Mouse (Mus musculus) kidney, postnatal 0 days (tissue): ENCODE results near the gene Smim22. TPM values are rescaled to one million over a fixed set of nuclear protein-coding genes. Genes with fewer than 3 reads are reported as not detected.

Experiments used
- ATAC-seq: fragments of 200-750 bp; cut with Nextera tagmentation; replicated peaks from 2 replicates; pipeline ENCODE4 v1.8.0; 2017; ENCODE audit warnings: low read depth, moderate number of reproducible peaks, moderate TSS enrichment, moderate library complexity; ENCODE audit not compliant: low FRiP score
- DNase-seq: peaks from one replicate; pipeline ENCODE4 v3.0.0-alpha.2; 2016; ENCODE audit warnings: low spot score
- H3K27ac ChIP-seq: fragments of 300-500 bp; sonication (generic); 2 replicates; pipeline ENCODE4 v1.5.1; 2014; ENCODE audit warnings: mild to moderate bottlenecking
- H3K27me3 ChIP-seq: fragments of 300-500 bp; sonication (generic); 2 replicates; pipeline ENCODE4 v1.6.1; 2014; ENCODE audit warnings: low read length, mixed read lengths; ENCODE audit not compliant: insufficient read depth
- H3K36me3 ChIP-seq: fragments of 300-500 bp; sonication (generic); 2 replicates; pipeline ENCODE4 v1.6.1; 2014; ENCODE audit warnings: low read length, mixed read lengths; ENCODE audit not compliant: insufficient read depth
- H3K4me1 ChIP-seq: fragments of 300-500 bp; sonication (generic); replicated peaks from 2 replicates; pipeline ENCODE4 v1.6.1; 2014; ENCODE audit warnings: antibody characterized with exemption, low read length, mixed read lengths; ENCODE audit not compliant: insufficient read depth
- H3K4me2 ChIP-seq: fragments of 300-500 bp; sonication (generic); 2 replicates; pipeline ENCODE4 v1.6.1; 2014; ENCODE audit warnings: mild to moderate bottlenecking, low read length, moderate library complexity, mixed read lengths
- H3K4me3 ChIP-seq: fragments of 300-500 bp; sonication (generic); replicated peaks from 2 replicates; pipeline ENCODE4 v1.5.1; 2014; ENCODE audit warnings: low read depth, low read length
- H3K9ac ChIP-seq: fragments of 300-500 bp; sonication (generic); 2 replicates; pipeline ENCODE4 v1.6.1; 2014; ENCODE audit warnings: low read depth, low read length
- H3K9me3 ChIP-seq: fragments of 300-500 bp; sonication (generic); replicated peaks from 2 replicates; pipeline ENCODE4 v1.6.1; 2016; ENCODE audit warnings: low read length, inconsistent platforms, mixed read lengths
- CTCF ChIP-seq: IDR thresholded peaks from 2 replicates; pipeline ENCODE4 v1.5.1; 2016; ENCODE audit warnings: antibody characterized with exemption, low read depth, mild to moderate bottlenecking, moderate library complexity
- WGBS: fragments of 180-500 bp; shearing (Covaris S2); extraction: QIAGEN DNeasy Blood & Tissue Kit; methylation state at CpG from one replicate; pipeline ENCODE4 v1.1.7; 2014; 5-methylcytosine and 5-hydroxymethylcytosine counted together
- polyA plus RNA-seq: library from polyadenylated mRNA; unstranded; fragments of >200 nt; fragmentation: Nextera tagmentation; extraction: Ambion mirVana; gene quantifications from 2 replicates; pipeline ENCODE4 v1.2.1, GENCODE M21; 2015

Smim22 gene
- 30.9 and 38.3 TPM in 2 replicates for polyA plus RNA-seq

DNA sequence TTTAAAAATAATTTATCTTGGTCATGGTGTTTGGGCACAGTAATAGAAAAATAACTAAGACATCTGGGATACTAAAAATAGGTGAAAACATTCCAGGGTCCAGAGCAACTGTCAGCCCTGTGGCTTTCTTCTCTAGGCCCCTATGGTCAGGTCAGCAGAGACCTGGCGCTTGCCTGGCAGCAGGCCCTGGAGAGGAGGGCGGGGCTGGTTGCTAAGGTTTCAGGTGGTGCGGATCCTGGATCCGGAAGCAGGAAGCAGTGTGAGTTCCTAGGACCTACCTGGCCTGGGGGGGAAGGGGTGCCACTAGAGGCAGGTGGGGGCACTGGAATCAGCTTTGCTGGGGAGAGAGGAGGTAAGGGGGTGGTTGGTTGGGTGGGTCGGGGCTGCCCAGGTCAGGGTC, at the start of gene Smim22:
TSS of gene Smim22 (plus strand) at position 222 of the 400 bp plus-strand sequence.
- DNase-seq (peak; percentile 41), ATAC-seq (peak; percentile 73)
- Histone ChIP-seq H3K36me3 (no peaks in the 10 kb centered on the region), H3K4me3 (0 out of 2 replicates have a peak within 1 kb of the TSS, but pooled peaks have one; percentile 2), H3K4me2 (peak within 1 kb of the TSS; percentile 39), H3K4me1 (no peaks in the 10 kb centered on the region; the same call in 1 of the 2 replicates), H3K27ac (peak within 1 kb of the TSS; percentile 47; the same call in 1 of the 2 replicates), H3K27me3 (no peaks in the 10 kb centered on the region), H3K9me3 (no peaks in the 10 kb centered on the region), H3K9ac (0 out of 2 replicates have a peak within 1 kb of the TSS, but pooled peaks have one; percentile 23)
- 40% methylated on average over 5 of the region's 5 CpGs for WGBS
- no peak for TF ChIP-seq CTCF

DNA sequence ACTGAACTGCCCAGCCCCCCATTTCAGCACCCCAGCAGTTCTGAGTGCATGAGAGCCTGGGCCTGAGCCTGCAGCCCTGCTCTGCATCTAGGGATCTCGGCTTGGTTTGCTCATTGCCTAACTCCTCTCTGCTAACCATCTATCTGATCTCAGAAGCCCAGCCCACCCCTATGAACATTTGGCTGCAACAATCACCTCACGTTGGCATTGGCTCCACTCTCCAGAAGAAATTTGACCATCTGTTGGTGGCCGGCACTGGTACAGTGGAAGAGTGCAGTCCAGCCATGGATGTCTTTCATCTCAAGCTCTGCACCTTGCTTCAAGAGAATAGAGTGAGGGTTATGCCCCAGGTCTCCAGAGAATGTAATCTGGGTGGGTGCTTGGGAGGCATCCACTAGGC, 49.6 kb upstream of the Smim22 start:
- no peaks in the 10 kb centered on the region for H3K27me3 ChIP-seq
- DNase-seq (no peak), ATAC-seq (no peak)
- no peaks in the 10 kb centered on the region for H3K9me3 ChIP-seq
- TF ChIP-seq CTCF, result no peak
- peaks cover 33% of the 10 kb centered on the region for H3K36me3 ChIP-seq
- 80% methylated on average over 3 of the region's 3 CpGs for WGBS
- no peak overlapping the region for H3K27ac ChIP-seq
- H3K9ac ChIP-seq, result no peak overlapping the region
- H3K4me3 ChIP-seq, result no peak overlapping the region
- no peak overlapping the region for H3K4me2 ChIP-seq
- no peaks in the 10 kb centered on the region for H3K4me1 ChIP-seq

DNA sequence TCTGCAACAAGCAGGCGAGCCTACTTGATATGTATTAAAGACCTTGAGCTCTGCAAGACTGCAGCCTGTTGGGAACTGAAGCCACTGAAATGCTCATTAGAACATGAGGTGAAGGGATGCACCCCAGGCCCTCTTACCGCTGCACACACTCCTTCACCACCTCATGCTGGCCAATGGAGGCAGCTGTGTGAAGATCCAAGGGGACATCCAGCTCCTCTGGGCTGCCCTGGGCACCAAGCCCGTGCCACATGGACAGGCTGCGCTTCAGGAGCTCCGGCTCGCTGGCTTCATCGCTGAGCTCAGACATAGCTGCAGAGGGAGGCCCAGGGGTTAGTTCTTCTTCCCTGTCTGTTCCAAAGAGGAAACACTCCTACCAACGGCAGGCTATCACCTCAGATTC, 46.8 kb upstream of the Smim22 start:
- DNase-seq, result no peak
- Histone ChIP-seq H3K4me2 (no peak overlapping the region), H3K9me3 (no peaks in the 10 kb centered on the region), H3K27me3 (no peaks in the 10 kb centered on the region), H3K4me3 (no peak overlapping the region), H3K27ac (no peak overlapping the region), H3K4me1 (0 out of 2 replicates have a peak, but pooled peaks cover 3% of the 10 kb centered on the region), H3K36me3 (peaks cover 8% of the 10 kb centered on the region), H3K9ac (no peak overlapping the region)
- TF ChIP-seq CTCF, result no peak
- ATAC-seq, result no peak
- WGBS, result 70% methylated on average over 8 of the region's 8 CpGs

DNA sequence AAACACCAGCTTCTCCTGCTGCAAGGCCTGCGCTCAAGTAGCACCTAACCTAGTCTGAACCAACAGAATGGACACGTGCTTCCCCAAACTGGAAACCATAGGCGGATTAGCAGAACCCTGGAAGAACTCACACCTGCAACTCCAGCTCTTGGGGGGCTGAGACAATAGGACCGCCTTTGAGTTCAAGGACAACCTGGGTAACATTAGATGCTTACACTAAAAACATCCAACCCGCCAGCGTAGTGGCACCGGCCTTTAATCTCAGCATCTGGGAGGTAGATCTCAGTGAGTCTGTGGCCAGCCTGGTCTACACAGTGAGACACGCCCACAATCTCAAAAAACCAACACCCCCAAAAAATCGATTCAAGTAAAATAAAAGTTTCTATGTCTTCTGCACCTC, 43.7 kb upstream of the Smim22 start:
- peak overlapping the region; percentile 84; the same call in 1 of the 2 replicates for H3K27ac ChIP-seq

DNA sequence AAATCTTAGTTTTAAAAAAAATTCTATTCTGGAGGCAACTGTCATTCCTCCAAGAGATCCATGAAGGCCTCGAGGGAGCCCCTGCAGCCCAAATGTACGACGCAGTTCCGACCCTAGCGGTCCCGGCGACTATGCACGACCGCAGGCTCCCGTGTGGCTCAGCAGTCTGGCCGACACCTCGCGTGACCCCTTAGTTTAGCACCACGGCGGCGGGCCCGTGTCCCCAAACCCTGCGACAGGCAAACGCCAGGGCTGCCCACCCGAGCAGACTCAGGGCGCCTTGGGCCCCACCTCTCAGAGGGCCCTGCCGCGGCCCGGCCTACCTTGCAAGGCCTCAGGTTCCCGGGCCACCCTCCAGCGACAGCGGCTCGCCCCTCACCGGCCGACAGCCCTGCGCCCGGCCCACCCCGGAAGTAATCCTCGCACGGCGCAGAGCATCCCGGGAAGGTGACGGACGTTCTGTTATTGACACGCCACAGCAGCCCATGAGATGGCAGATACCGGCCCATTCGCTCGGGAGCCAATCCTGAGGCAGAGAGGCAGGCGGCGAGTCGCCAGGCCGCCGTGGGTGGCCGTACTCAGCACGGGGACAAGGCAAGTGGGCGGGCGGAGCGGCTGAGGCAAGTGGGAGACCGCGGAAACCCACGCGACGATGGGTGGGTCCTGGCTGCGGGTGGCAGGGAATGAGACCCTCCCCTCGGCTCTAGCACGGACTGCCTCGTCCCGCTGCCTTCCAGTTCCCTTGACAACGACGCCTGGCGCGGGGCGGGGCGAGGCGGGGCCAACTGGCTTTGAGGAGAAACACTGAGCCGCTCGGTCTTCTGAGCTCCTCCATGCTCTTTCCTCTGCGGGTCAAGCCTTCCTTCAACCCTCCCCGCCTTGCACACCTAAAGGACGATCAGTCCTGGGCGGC, 43.0 kb upstream of the Smim22 start, which contains the start of gene Anks3:
TSS of gene Anks3 (minus strand) at position 409 of the 913 bp plus-strand sequence.
- no peaks in the 10 kb centered on the region for H3K27me3 ChIP-seq
- H3K9ac ChIP-seq, result peak within 1 kb of the TSS; percentile 76
- peak within 1 kb of the TSS; percentile 70 for H3K4me3 ChIP-seq
- under 1% methylated on average over 72 of the region's 76 CpGs for WGBS
- ATAC-seq, result peak; percentile 98
- no peaks in the 10 kb centered on the region for H3K9me3 ChIP-seq
- no peak; the same call in 1 of the 2 replicates for TF ChIP-seq CTCF
- H3K27ac ChIP-seq, result peak within 1 kb of the TSS; percentile 84
- DNase-seq, result peak; percentile 98
- no peaks in the 10 kb centered on the region for H3K36me3 ChIP-seq
- H3K4me1 ChIP-seq, result 0 out of 2 replicates have a peak, but pooled peaks cover 3% of the 10 kb centered on the region
- H3K4me2 ChIP-seq, result peak within 1 kb of the TSS; percentile 89

More for the DNA sequence above, 43.7 kb upstream of the Smim22 start:
- Histone ChIP-seq H3K4me1 (0 out of 2 replicates have a peak, but pooled peaks cover 3% of the 10 kb centered on the region), H3K4me2 (peak overlapping the region; percentile 89), H3K9ac (peak overlapping the region; percentile 76), H3K27me3 (no peaks in the 10 kb centered on the region), H3K4me3 (peak overlapping the region; percentile 70), H3K9me3 (no peaks in the 10 kb centered on the region), H3K36me3 (no peaks in the 10 kb centered on the region)
- no peak for TF ChIP-seq CTCF
- ATAC-seq (no peak), DNase-seq (no peak)
- 38% methylated on average over 9 of the region's 9 CpGs for WGBS

DNA sequence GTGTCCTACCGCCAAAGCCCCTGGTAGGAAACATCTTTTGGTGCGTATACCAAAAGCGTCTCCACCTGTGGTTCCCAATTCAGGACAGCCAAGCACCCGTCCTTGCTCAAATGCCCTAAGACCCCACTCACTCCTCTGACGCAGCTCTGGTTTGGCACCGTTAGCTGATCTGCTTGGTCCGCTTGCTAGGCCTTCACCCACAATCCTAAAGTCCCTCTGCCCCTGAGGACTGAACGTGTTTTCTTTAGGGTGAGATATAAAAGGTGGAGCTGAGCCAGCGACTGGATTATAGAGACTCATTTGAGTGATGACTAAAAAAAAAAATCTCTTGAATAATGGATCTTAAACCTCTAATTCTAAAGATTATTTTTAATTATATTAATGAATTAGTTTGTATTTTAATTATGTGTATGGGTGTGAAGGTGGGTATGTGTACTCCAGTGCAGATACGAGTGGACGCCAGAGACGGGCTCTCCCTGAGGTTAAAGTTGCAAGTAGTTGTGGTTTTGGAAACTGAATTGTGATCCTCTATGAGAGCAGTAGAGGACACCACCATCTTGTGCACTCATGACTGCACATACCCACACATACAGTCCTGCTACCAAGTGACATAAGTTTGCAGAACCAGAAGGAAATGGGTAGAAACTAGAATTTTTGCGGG, 42.2 kb upstream of the Smim22 start:
- Histone ChIP-seq H3K4me1 (0 out of 2 replicates have a peak, but pooled peaks cover 3% of the 10 kb centered on the region), H3K4me2 (peak overlapping the region; percentile 89), H3K27me3 (no peaks in the 10 kb centered on the region), H3K9ac (peak overlapping the region; percentile 76; the same call in 1 of the 2 replicates), H3K4me3 (peak overlapping the region; percentile 70), H3K27ac (peak overlapping the region; percentile 77), H3K36me3 (no peaks in the 10 kb centered on the region), H3K9me3 (no peaks in the 10 kb centered on the region)
- no peak for TF ChIP-seq CTCF
- ATAC-seq, result peak; percentile 2; the same call in 1 of the 2 replicates
- DNase-seq, result peak; percentile 16
- 19% methylated on average over 13 of the region's 13 CpGs for WGBS
